Mouse (Mus musculus): ENCODE results near the gene Snx13. TPM values are rescaled to one million over a fixed set of nuclear protein-coding genes. Genes with fewer than 3 reads are reported as not detected.

Gene Snx13
- polyA plus RNA-seq, 1 experiment = 55.4 TPM

GRCm38 (mm10) chr12:35067621-35068020, 20.6 kb downstream of the Snx13 start:
- H3K4me1 ChIP-seq (ENCODE audit: control insufficient read depth, insufficient read depth, low read length) = peaks cover 3% of the 10 kb centered on the region; the same call in 1 of the 2 replicates
- TF ChIP-seq CTCF (IDR thresholded peaks at IDR 0.05; ENCODE audit: borderline replicate concordance, insufficient read depth, low read length) (no peak), POLR2A (IDR thresholded peaks at IDR 0.05; ENCODE audit: low read depth, low read length) (no peak)
- no peak overlapping the region for H3K27ac ChIP-seq (ENCODE audit: insufficient read depth, low read length)
- no peak overlapping the region for H3K4me3 ChIP-seq (ENCODE audit: insufficient read depth, low read length)

- TF ChIP-seq CTCF (IDR thresholded peaks at IDR 0.05; ENCODE audit: borderline replicate concordance, insufficient read depth, low read length) (no peak), POLR2A (IDR thresholded peaks at IDR 0.05; ENCODE audit: low read depth, low read length) (no peak)
- Histone ChIP-seq H3K27ac (ENCODE audit: insufficient read depth, low read length) (no peak overlapping the region), H3K4me1 (ENCODE audit: control insufficient read depth, insufficient read depth, low read length) (0 out of 2 replicates have a peak, but pooled peaks cover 3% of the 10 kb centered on the region), H3K4me3 (ENCODE audit: insufficient read depth, low read length) (no peak overlapping the region)
Observed at GRCm38 (mm10) chr12:35071336-35071735, 24.4 kb downstream of the Snx13 start.

- H3K4me1 ChIP-seq (ENCODE audit: control insufficient read depth, insufficient read depth, low read length) = 0 out of 2 replicates have a peak, but pooled peaks cover 3% of the 10 kb centered on the region
Observed at GRCm38 (mm10) chr12:35072178-35072577, 25.2 kb downstream of the Snx13 start.

GRCm38 (mm10) chr12:35075993-35076392, 29.0 kb downstream of the Snx13 start:
- Histone ChIP-seq H3K4me3 (ENCODE audit: insufficient read depth, low read length) (no peak overlapping the region), H3K27ac (ENCODE audit: insufficient read depth, low read length) (no peak overlapping the region), H3K4me1 (ENCODE audit: control insufficient read depth, insufficient read depth, low read length) (no peaks in the 10 kb centered on the region)
- TF ChIP-seq POLR2A (IDR thresholded peaks at IDR 0.05; ENCODE audit: low read depth, low read length) (no peak), CTCF (IDR thresholded peaks at IDR 0.05; ENCODE audit: borderline replicate concordance, insufficient read depth, low read length) (no peak)

More at GRCm38 (mm10) chr12:35072178-35072577, 25.2 kb downstream of the Snx13 start:
- TF ChIP-seq POLR2A (IDR thresholded peaks at IDR 0.05; ENCODE audit: low read depth, low read length) (no peak), CTCF (IDR thresholded peaks at IDR 0.05; ENCODE audit: borderline replicate concordance, insufficient read depth, low read length) (no peak)
- Histone ChIP-seq H3K4me3 (ENCODE audit: insufficient read depth, low read length) (no peak overlapping the region), H3K27ac (ENCODE audit: insufficient read depth, low read length) (no peak overlapping the region)

- Histone ChIP-seq H3K27ac (ENCODE audit: insufficient read depth, low read length) (no peak overlapping the region), H3K4me3 (ENCODE audit: insufficient read depth, low read length) (no peak overlapping the region), H3K4me1 (ENCODE audit: control insufficient read depth, insufficient read depth, low read length) (no peaks in the 10 kb centered on the region)
- TF ChIP-seq POLR2A (IDR thresholded peaks at IDR 0.05; ENCODE audit: low read depth, low read length) = no peak
- no peak for TF ChIP-seq CTCF (IDR thresholded peaks at IDR 0.05; ENCODE audit: borderline replicate concordance, insufficient read depth, low read length)
Observed at GRCm38 (mm10) chr12:35123549-35123948, 76.6 kb downstream of the Snx13 start.

- Histone ChIP-seq H3K27ac (ENCODE audit: insufficient read depth, low read length) (no peak overlapping the region), H3K4me3 (ENCODE audit: insufficient read depth, low read length) (no peak overlapping the region), H3K4me1 (ENCODE audit: control insufficient read depth, insufficient read depth, low read length) (no peaks in the 10 kb centered on the region)
- TF ChIP-seq CTCF (IDR thresholded peaks at IDR 0.05; ENCODE audit: borderline replicate concordance, insufficient read depth, low read length) = no peak
- no peak for TF ChIP-seq POLR2A (IDR thresholded peaks at IDR 0.05; ENCODE audit: low read depth, low read length)
Observed at GRCm38 (mm10) chr12:35153186-35153585, 106.2 kb downstream of the Snx13 start.

GRCm38 (mm10) chr12:35154149-35154548, 107.2 kb downstream of the Snx13 start:
- Histone ChIP-seq H3K27ac (ENCODE audit: insufficient read depth, low read length) (no peak overlapping the region), H3K4me1 (ENCODE audit: control insufficient read depth, insufficient read depth, low read length) (no peaks in the 10 kb centered on the region), H3K4me3 (ENCODE audit: insufficient read depth, low read length) (no peak overlapping the region)
- TF ChIP-seq CTCF (IDR thresholded peaks at IDR 0.05; ENCODE audit: borderline replicate concordance, insufficient read depth, low read length) = no peak
- no peak for TF ChIP-seq POLR2A (IDR thresholded peaks at IDR 0.05; ENCODE audit: low read depth, low read length)

- H3K4me3 ChIP-seq (ENCODE audit: insufficient read depth, low read length) = no peak overlapping the region
- H3K27ac ChIP-seq (ENCODE audit: insufficient read depth, low read length) = no peak overlapping the region
- H3K4me1 ChIP-seq (ENCODE audit: control insufficient read depth, insufficient read depth, low read length) = no peaks in the 10 kb centered on the region
- no peak for TF ChIP-seq CTCF (IDR thresholded peaks at IDR 0.05; ENCODE audit: borderline replicate concordance, insufficient read depth, low read length)
- no peak for TF ChIP-seq POLR2A (IDR thresholded peaks at IDR 0.05; ENCODE audit: low read depth, low read length)
Observed at GRCm38 (mm10) chr12:35157237-35157636, 110.3 kb downstream of the Snx13 start.

GRCm38 (mm10) chr12:35161690-35162089, 114.7 kb downstream of the Snx13 start:
- H3K27ac ChIP-seq (ENCODE audit: insufficient read depth, low read length) = no peak overlapping the region
- no peaks in the 10 kb centered on the region for H3K4me1 ChIP-seq (ENCODE audit: control insufficient read depth, insufficient read depth, low read length)
- no peak overlapping the region for H3K4me3 ChIP-seq (ENCODE audit: insufficient read depth, low read length)
- TF ChIP-seq CTCF (IDR thresholded peaks at IDR 0.05; ENCODE audit: borderline replicate concordance, insufficient read depth, low read length) = no peak
- TF ChIP-seq POLR2A (IDR thresholded peaks at IDR 0.05; ENCODE audit: low read depth, low read length) = no peak

- no peaks in the 10 kb centered on the region for H3K4me1 ChIP-seq (ENCODE audit: control insufficient read depth, insufficient read depth, low read length)
- no peak for TF ChIP-seq POLR2A (IDR thresholded peaks at IDR 0.05; ENCODE audit: low read depth, low read length)
- no peak for TF ChIP-seq CTCF (IDR thresholded peaks at IDR 0.05; ENCODE audit: borderline replicate concordance, insufficient read depth, low read length)
- no peak overlapping the region for H3K27ac ChIP-seq (ENCODE audit: insufficient read depth, low read length)
- no peak overlapping the region for H3K4me3 ChIP-seq (ENCODE audit: insufficient read depth, low read length)
Observed at GRCm38 (mm10) chr12:35170275-35170674, 123.3 kb downstream of the Snx13 start.

- no peak overlapping the region for H3K4me3 ChIP-seq (ENCODE audit: insufficient read depth, low read length)
- TF ChIP-seq CTCF (IDR thresholded peaks at IDR 0.05; ENCODE audit: borderline replicate concordance, insufficient read depth, low read length) (no peak), POLR2A (IDR thresholded peaks at IDR 0.05; ENCODE audit: low read depth, low read length) (no peak)
- no peaks in the 10 kb centered on the region for H3K4me1 ChIP-seq (ENCODE audit: control insufficient read depth, insufficient read depth, low read length)
- H3K27ac ChIP-seq (ENCODE audit: insufficient read depth, low read length) = no peak overlapping the region
Observed at GRCm38 (mm10) chr12:35175938-35176337, 129.0 kb downstream of the Snx13 start.
